Mouse (Mus musculus): Measurements from ENCODE around the gene Bicdl1. TPM values are rescaled to one million over a fixed set of nuclear protein-coding genes. Genes with fewer than 3 reads are reported as not detected.

The Bicdl1 gene
- polyA plus RNA-seq, 1 experiment from 2014 or later = 21.5 TPM

DNA sequence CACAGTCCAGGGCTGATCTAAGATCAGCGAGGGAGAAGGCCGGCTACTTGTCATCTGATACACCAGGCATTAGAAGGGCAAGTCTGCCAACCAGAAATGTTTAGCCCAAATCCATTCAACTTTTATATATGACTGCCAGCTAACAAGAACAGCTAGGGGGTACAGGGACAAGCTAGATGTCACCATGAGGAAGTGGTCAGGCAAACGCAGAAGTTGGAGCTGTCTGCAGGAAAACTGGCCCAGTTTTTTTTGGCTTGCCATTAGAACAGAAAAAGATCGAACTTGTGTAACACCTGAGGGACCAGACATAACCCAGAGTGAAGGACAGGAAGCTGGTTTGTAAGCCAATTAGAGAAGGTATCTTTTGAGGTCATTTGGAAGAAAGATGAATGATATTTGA is 30.2 kb downstream of the Bicdl1 start:
- H3K4me2 ChIP-seq (replicated peaks) = no peak overlapping the region
- ATAC-seq (ENCODE audit: low FRiP score, low read depth) = no peak

DNA sequence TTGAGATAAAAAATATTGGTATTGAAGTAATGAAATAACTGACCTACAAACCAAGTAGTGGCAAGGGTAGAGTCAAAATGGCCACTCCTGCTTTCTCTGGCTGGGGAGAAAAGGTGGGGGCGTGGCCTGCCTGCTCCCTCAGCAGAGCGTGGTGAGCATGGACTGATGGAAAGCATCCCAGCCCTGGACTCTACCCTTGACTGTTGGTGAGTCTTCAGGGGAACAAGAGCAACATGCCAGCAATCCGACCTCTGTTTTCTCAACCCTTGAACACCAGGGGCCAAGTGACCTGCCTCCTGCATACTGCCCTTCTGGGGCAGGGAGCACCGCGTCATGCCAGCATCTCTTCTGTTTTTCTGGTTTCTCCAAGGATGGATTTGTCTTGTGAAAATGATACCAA is 34.6 kb downstream of the Bicdl1 start:
- Histone ChIP-seq H3K4me3 (no peak overlapping the region), H3K36me3 (no peaks in the 10 kb centered on the region), H3K27ac (no peak overlapping the region), H3K4me2 (replicated peaks) (no peak overlapping the region), H3K9ac (no peak overlapping the region), H3K4me1 (peaks cover 4% of the 10 kb centered on the region; the same call in 1 of the 2 replicates), H3K9me3 (no peaks in the 10 kb centered on the region), H3K27me3 (replicated peaks) (no peaks in the 10 kb centered on the region; the same call in 1 of the 2 replicates)
- 75% methylated on average over 5 of the region's 5 CpGs for WGBS
- no peak for ATAC-seq (ENCODE audit: low FRiP score, low read depth)

More for the DNA sequence above, 30.2 kb downstream of the Bicdl1 start:
- no peaks in the 10 kb centered on the region for H3K4me1 ChIP-seq
- H3K27me3 ChIP-seq (replicated peaks) = peaks cover 3% of the 10 kb centered on the region; the same call in 1 of the 2 replicates
- H3K4me3 ChIP-seq = no peak overlapping the region
- no peak overlapping the region for H3K9ac ChIP-seq
- H3K9me3 ChIP-seq = no peaks in the 10 kb centered on the region
- H3K36me3 ChIP-seq = no peaks in the 10 kb centered on the region
- WGBS = 84% methylated on average over 4 of the region's 4 CpGs
- no peak overlapping the region for H3K27ac ChIP-seq

DNA sequence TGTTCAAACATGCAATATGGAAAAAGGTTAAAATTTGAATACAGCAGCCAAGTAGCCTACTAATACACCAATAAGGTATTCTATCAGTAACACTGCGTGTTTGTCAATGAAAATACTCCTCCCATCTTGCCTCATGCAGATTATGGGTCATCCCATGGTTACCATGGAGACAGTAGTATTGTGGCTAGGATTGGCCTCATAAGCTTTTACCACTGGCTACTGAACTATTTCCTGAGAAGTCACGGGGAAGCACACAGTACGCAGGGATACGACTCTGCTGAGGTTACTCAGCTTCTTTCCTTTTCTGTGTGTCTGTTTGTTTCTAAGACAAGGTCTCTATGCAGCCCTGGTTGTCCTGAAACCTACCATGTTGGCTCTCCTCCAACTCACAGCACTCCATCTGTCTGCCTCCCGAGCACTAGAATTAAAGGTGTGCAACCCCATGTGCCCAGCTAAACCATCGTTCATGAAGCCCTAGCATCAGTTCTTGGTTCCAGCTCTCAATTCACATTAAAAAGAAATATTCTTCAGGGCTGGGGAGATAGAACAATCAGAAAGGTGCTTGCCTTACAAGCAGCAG is 36.1 kb downstream of the Bicdl1 start:
- Histone ChIP-seq H3K27ac (no peak overlapping the region), H3K4me3 (no peak overlapping the region), H3K9me3 (no peaks in the 10 kb centered on the region), H3K27me3 (replicated peaks) (no peaks in the 10 kb centered on the region; the same call in 1 of the 2 replicates), H3K9ac (no peak overlapping the region), H3K36me3 (no peaks in the 10 kb centered on the region), H3K4me1 (peaks cover 4% of the 10 kb centered on the region; the same call in 1 of the 2 replicates), H3K4me2 (replicated peaks) (no peak overlapping the region)
- ATAC-seq (ENCODE audit: low FRiP score, low read depth) = no peak
- 55% methylated on average over 6 of the region's 6 CpGs for WGBS

DNA sequence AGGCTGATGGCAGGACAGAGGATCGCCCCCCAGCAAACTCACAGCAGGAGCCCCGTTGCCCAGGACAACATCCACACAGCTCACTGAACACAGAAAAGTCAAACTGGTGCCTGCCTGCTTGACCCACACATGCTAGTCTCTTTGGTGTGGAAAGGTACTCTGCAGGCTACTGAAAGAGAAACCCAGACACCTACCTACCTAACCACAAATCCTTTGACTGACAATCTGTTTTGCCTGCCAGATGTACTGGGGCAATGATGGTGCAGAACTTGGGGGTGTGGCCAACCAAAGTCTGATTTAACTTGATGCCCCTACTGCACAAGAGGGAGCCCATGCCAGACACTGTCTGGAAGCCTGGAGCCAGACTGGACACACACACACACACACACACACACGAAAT is 38.1 kb downstream of the Bicdl1 start:
- Histone ChIP-seq H3K27me3 (replicated peaks) (no peaks in the 10 kb centered on the region), H3K4me1 (peaks cover 4% of the 10 kb centered on the region; the same call in 1 of the 2 replicates), H3K27ac (no peak overlapping the region), H3K9ac (no peak overlapping the region), H3K4me3 (no peak overlapping the region), H3K36me3 (no peaks in the 10 kb centered on the region), H3K4me2 (replicated peaks) (no peak overlapping the region), H3K9me3 (no peaks in the 10 kb centered on the region)
- ATAC-seq (ENCODE audit: low FRiP score, low read depth) = no peak
- 51% methylated on average over 3 of the region's 3 CpGs for WGBS

DNA sequence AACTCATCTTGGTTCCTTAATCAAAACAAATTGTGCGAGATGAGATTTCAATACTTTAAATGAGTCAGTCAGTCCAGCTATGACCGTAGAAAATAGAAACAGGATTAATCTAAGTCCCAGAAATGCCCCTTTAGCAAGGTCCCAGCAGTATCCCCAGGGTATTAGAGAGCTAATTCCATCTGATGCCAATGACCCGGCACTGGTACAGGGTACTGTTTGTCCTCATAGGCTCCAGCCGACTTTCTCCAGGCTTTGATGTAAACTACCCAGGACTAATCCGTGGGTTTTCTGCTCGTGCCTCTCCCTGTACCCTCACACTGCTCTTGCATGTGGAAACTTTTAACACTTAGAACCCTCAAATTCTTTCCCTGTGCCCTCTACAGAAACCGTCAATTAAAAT is 44.7 kb downstream of the Bicdl1 start:
- no peak overlapping the region for H3K4me2 ChIP-seq (replicated peaks)
- H3K9me3 ChIP-seq = no peaks in the 10 kb centered on the region
- WGBS = 68% methylated on average over 7 of the region's 7 CpGs
- no peak overlapping the region for H3K27ac ChIP-seq
- no peaks in the 10 kb centered on the region for H3K4me1 ChIP-seq
- no peak overlapping the region for H3K9ac ChIP-seq
- no peaks in the 10 kb centered on the region for H3K27me3 ChIP-seq (replicated peaks)
- no peaks in the 10 kb centered on the region for H3K36me3 ChIP-seq
- ATAC-seq (ENCODE audit: low FRiP score, low read depth) = no peak
- no peak overlapping the region for H3K4me3 ChIP-seq

DNA sequence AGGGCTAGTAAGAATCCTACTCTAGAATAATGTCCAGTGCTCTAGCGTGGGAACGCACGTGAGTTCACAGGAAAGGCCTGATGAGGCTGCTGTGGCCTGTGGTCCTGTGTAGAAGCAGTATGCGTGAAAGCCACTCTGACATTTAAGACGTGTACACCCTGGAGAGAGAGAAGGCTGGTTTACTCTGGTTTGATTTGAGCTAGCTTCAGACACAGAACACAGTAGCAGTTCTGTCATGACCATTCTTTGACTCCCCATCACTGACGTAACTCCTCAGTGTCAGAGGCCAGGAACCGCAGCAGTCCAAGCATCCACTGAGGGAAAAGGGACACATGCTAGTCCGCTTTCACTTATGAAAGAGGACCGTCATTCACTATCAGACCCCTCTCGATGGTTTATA is 46.3 kb downstream of the Bicdl1 start:
- no peak for ATAC-seq (ENCODE audit: low FRiP score, low read depth)
- 87% methylated on average over 10 of the region's 10 CpGs for WGBS

DNA sequence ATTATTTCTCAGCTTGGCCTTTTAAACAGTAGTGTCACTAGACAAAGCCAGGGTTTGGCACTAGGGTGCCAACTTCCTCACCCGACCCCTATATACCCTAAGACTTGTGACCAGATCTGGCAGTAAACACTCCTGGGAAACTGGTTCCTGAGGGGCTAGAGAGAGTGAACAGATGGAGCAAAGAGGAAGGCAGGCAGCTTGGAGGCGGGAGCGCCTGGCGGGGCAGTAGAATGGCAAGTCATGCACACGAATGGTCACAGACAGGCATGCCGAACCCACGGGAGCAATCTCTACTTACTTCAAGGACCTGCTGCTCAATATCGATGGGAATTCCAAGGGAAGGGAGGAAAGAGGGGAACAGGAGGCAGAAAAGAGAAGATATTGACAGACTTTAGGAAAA is 59.6 kb downstream of the Bicdl1 start:
- no peak overlapping the region for H3K27ac ChIP-seq
- no peak for ATAC-seq (ENCODE audit: low FRiP score, low read depth)
- H3K9me3 ChIP-seq = no peaks in the 10 kb centered on the region
- H3K4me2 ChIP-seq (replicated peaks) = no peak overlapping the region
- H3K36me3 ChIP-seq = no peaks in the 10 kb centered on the region
- WGBS = 69% methylated on average over 8 of the region's 8 CpGs
- H3K9ac ChIP-seq = no peak overlapping the region
- no peaks in the 10 kb centered on the region for H3K4me1 ChIP-seq
- no peak overlapping the region for H3K4me3 ChIP-seq
- H3K27me3 ChIP-seq (replicated peaks) = no peaks in the 10 kb centered on the region

More for the DNA sequence above, 46.3 kb downstream of the Bicdl1 start:
- no peak overlapping the region for H3K4me3 ChIP-seq
- H3K4me2 ChIP-seq (replicated peaks) = no peak overlapping the region
- H3K4me1 ChIP-seq = no peaks in the 10 kb centered on the region
- H3K36me3 ChIP-seq = no peaks in the 10 kb centered on the region
- no peaks in the 10 kb centered on the region for H3K27me3 ChIP-seq (replicated peaks)
- no peaks in the 10 kb centered on the region for H3K9me3 ChIP-seq
- H3K9ac ChIP-seq = no peak overlapping the region
- no peak overlapping the region for H3K27ac ChIP-seq

DNA sequence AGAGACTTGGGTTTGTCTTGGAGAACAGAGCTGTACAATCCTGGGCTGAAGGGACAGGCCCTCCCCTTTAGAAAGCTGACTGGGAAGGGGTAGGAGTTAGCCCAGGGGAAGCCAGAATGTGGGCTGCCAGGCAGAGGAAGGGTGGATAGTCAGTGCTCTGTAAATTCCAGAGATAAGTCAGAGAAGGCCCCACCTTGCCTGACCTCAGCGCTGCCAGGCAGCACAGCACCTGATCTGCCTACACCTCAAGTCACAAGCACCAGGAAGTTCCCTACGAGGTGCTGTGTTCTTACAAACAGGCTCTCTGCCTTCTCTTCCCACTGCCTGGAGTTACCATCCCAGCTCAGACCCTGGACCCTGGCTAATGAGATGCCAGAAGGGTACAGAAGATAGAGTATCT is 61.0 kb downstream of the Bicdl1 start:
- Histone ChIP-seq H3K36me3 (no peaks in the 10 kb centered on the region), H3K9me3 (no peaks in the 10 kb centered on the region), H3K27me3 (replicated peaks) (no peaks in the 10 kb centered on the region), H3K4me3 (no peak overlapping the region), H3K27ac (no peak overlapping the region), H3K4me1 (no peaks in the 10 kb centered on the region), H3K9ac (no peak overlapping the region), H3K4me2 (replicated peaks) (no peak overlapping the region)
- WGBS = 85% methylated on average over 2 of the region's 2 CpGs
- ATAC-seq (ENCODE audit: low FRiP score, low read depth) = no peak

DNA sequence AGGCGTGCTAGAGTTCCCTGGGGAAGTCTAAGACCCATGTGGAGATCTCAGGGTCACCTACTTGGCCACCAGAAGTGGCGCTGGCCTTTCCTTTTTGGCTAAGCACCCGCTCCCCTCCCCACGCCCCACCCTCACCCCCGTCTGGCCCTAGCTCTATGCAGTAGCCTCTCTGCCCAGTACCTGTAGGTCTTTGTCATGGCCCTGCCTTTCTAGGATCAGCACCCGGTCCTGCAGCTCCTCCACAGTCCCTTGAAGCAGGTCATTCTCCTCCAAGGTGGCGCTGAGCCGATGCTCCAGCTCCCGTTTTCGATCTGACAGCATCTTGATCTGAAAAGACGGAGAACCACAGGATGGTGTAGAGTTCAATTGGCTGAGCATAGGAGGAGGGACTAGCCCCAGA is 61.4 kb downstream of the Bicdl1 start:
- Histone ChIP-seq H3K4me2 (replicated peaks) (no peak overlapping the region), H3K9me3 (no peaks in the 10 kb centered on the region), H3K36me3 (no peaks in the 10 kb centered on the region), H3K27me3 (replicated peaks) (no peaks in the 10 kb centered on the region), H3K9ac (no peak overlapping the region), H3K4me3 (no peak overlapping the region), H3K27ac (no peak overlapping the region), H3K4me1 (no peaks in the 10 kb centered on the region)
- ATAC-seq (ENCODE audit: low FRiP score, low read depth) = no peak
- WGBS = 89% methylated on average over 11 of the region's 11 CpGs

DNA sequence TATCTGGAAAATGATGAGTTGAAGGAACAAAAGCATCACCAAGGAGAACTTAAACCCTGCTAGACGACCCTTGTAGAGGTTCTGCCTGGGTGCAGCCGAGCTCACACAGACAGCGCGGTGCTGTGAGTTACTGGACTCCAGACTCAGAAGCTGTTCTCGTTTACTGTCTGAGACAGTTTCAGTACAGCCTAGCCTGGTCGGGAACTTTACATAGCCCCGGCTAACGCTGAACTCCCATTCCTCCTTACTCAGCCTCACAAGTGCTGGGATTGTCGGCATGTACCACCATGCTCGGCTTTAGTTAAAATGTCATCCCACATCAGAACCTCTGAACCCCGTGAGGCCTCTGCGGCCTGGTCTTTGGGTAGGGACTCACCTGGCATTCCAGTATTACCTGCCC is 62.4 kb downstream of the Bicdl1 start:
- H3K27ac ChIP-seq = no peak overlapping the region
- H3K9ac ChIP-seq = no peak overlapping the region
- H3K36me3 ChIP-seq = no peaks in the 10 kb centered on the region
- no peaks in the 10 kb centered on the region for H3K27me3 ChIP-seq (replicated peaks)
- H3K4me3 ChIP-seq = no peak overlapping the region
- no peak overlapping the region for H3K4me2 ChIP-seq (replicated peaks)
- H3K9me3 ChIP-seq = no peaks in the 10 kb centered on the region
- WGBS = 93% methylated on average over 12 of the region's 12 CpGs
- no peaks in the 10 kb centered on the region for H3K4me1 ChIP-seq
- ATAC-seq (ENCODE audit: low FRiP score, low read depth) = no peak

DNA sequence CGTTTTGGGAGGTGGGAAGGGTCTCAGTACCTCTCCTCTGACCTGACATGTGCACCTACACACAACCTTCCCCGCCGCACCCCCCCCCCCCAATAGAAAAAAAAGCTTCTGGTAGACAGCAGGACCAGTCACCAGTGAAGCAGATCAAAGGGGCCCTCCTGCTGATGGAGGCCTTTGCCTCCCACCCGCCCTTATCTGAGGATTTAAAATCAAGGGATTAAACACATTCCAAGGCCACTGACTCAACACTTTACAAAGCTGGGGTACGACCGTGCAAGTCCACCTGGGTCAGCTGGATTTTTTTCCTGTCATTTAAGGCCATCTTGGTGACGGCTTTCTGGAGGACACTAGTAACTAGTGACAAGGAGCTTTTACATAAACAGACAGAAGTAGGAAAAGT is 63.5 kb downstream of the Bicdl1 start:
- WGBS = 20% methylated on average over 7 of the region's 7 CpGs
- no peaks in the 10 kb centered on the region for H3K36me3 ChIP-seq
- no peak overlapping the region for H3K27ac ChIP-seq
- no peaks in the 10 kb centered on the region for H3K27me3 ChIP-seq (replicated peaks)
- ATAC-seq (ENCODE audit: low FRiP score, low read depth) = no peak
- H3K9me3 ChIP-seq = no peaks in the 10 kb centered on the region
- H3K4me1 ChIP-seq = no peaks in the 10 kb centered on the region
- H3K9ac ChIP-seq = no peak overlapping the region
- no peak overlapping the region for H3K4me2 ChIP-seq (replicated peaks)
- no peak overlapping the region for H3K4me3 ChIP-seq

DNA sequence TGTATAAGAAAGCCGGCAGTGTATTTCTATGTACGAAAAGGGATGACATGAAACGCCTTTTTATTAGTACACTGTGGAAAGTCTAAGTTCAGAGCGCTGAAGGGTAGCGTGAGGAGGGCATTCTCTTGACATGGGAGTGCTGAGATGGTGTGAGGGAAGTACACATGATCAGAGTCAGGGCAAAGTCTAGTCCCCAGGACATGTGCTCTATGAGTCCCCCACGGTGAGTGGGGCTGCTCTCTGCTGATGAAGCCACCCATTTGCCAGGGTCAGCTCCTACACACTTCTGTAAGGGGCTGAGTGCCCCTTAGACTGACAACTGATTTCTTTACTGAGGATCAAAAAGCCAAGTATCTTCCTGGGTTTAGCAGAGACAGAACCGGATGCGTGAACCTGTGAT is 64.2 kb downstream of the Bicdl1 start:
- Histone ChIP-seq H3K36me3 (no peaks in the 10 kb centered on the region), H3K4me1 (no peaks in the 10 kb centered on the region), H3K27me3 (replicated peaks) (no peaks in the 10 kb centered on the region), H3K9me3 (no peaks in the 10 kb centered on the region), H3K4me3 (no peak overlapping the region), H3K27ac (no peak overlapping the region), H3K4me2 (replicated peaks) (no peak overlapping the region), H3K9ac (no peak overlapping the region)
- ATAC-seq (ENCODE audit: low FRiP score, low read depth) = no peak
- WGBS = 87% methylated on average over 8 of the region's 8 CpGs

DNA sequence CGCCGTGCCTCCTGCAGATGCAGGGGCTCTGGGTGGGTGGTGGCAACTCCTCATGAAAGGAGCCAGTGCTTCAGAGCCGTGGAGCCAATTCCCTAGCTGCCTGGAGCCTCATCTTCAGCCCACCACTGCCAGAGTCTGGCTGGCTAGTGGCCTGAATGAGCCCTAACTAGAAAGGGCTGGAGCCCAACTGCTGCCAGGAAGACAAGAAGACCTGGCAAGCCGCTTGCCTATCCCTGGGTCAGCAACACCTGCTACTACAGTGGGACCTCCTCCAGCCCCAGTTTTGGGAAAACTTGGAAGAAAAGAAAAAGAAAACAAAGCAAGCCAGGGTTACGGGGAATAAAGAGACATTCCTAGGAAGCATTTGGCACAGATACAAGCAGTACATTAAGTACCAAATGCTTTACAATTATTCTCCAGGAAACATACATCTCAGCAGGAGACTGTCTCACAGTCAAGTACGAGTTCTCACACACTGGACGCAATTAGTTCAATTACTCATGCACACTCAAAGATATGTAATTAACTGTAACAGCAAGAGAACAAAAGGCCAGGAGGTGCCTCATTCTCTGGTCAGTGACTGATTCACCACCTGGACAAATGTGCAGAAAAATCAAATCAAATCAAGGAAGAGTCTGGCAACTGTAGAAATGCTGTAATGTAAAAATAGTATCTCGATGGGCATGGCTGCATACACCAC is 64.9 kb downstream of the Bicdl1 start:
- Histone ChIP-seq H3K9ac (no peak overlapping the region), H3K27ac (no peak overlapping the region)
- no peak for ATAC-seq (ENCODE audit: low FRiP score, low read depth)

More for the DNA sequence above, 64.9 kb downstream of the Bicdl1 start:
- H3K36me3 ChIP-seq = no peaks in the 10 kb centered on the region
- no peak overlapping the region for H3K4me3 ChIP-seq
- H3K4me1 ChIP-seq = no peaks in the 10 kb centered on the region
- H3K27me3 ChIP-seq (replicated peaks) = no peaks in the 10 kb centered on the region
- no peaks in the 10 kb centered on the region for H3K9me3 ChIP-seq
- no peak overlapping the region for H3K4me2 ChIP-seq (replicated peaks)
- WGBS = 70% methylated on average over 8 of the region's 8 CpGs

Data from neural tube, embryonic 12.5 days (tissue).